Mouse (Mus musculus) cortical plate, adult 2 months (tissue): Measurements from ENCODE around the gene Vsig2.

Source experiments
- CTCF ChIP-seq: fragments of 200-500 bp; IDR thresholded peaks from 2 replicates; pipeline ENCODE4 v1.5.1; 2011; ENCODE audit warnings: mild to moderate bottlenecking, control low read depth, low read length; ENCODE audit not compliant: insufficient read depth; ENCODE audit errors: extremely low read depth
- POLR2A ChIP-seq: fragments of 200-500 bp; IDR thresholded peaks from 2 replicates; pipeline ENCODE4 v1.6.1; 2011; ENCODE audit warnings: mild to moderate bottlenecking, low read length, control low read depth; ENCODE audit not compliant: insufficient read depth; ENCODE audit errors: extremely low read depth

- TF ChIP-seq POLR2A (no peak), CTCF (no peak)
These were observed 28.4 kb downstream of the Vsig2 start for GRCm38 (mm10) chr9:37567454-37567853.
